Mouse (Mus musculus) cerebellum, adult 9-11 months (tissue): ENCODE results near the gene Gm8439.

Source experiments
- DNase-seq: peaks from one replicate; pipeline ENCODE4 v3.0.0; 2022

Gm8439 gene

GRCm38 (mm10) chr4:120613691-120614329, 25.3 kb downstream of the Gm8439 start:
- peak; percentile 97 for DNase-seq

GRCm38 (mm10) chr4:120614644-120615043, 26.1 kb downstream of the Gm8439 start:
- DNase-seq: peak; percentile 59

GRCm38 (mm10) chr4:120615528-120616081, 27.1 kb downstream of the Gm8439 start:
- peak; percentile 75 for DNase-seq

GRCm38 (mm10) chr4:120616199-120617025, 27.9 kb downstream of the Gm8439 start:
- DNase-seq: peak; percentile 86

- DNase-seq: no peak
Observed at GRCm38 (mm10) chr4:120627728-120628127, 39.2 kb downstream of the Gm8439 start.

DNA sequence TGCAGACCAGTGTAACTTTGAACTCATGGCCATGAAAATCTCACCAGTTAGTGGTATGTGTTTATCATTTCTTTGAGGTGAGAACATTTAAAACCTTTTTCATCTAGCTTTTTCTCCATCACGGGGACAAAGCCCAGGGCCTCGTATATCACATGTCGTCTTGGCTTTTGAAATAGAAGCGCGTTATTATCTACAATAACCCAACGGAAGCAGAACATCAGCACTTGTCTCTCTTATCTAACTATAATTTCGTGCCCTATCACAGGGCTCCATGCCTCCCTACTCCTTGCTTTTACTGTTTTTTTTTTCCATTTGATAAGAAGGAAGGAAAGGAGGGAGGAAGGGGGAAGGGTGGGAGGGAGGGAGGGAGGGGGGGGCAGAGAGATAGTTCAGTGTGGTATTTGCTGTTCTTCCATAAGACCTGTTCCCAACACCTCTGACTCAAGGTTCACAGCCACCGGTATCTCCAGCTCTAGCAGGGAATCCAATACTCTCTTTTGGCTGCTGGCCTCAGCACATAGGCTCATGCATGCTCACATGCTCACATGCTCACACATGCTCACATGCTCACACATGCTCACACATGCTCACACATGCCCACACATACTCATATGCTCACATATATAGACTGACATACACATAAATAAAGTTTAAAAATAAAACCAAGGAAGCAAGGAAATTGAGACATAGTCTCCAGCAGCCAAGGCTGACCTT, 41.8 kb downstream of the Gm8439 start:
- no peak for DNase-seq

DNA sequence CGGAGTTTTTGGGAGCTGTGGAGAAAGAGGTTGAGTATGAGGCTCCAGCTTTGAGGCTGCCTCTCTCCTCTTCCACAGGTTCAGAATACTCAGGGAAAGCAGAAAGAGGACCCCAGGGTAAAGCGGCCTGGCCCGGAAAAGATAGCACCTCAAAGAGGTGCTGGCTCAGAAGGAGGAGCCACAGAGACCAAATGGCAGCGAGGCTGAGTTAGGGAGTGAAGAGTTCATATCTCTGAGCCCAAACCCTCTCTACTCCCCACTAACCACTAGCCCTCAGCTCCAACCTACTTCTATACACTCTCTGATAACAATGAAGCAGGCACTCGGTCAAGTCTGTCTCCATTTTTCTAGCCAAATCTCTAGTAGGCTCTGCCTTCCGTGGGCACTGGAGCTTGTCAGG, 43.3 kb downstream of the Gm8439 start:
- no peak for DNase-seq

GRCm38 (mm10) chr4:120635351-120635750, 46.8 kb downstream of the Gm8439 start:
- DNase-seq: peak; percentile 66

- no peak for DNase-seq
Observed at GRCm38 (mm10) chr4:120641946-120642345, 53.4 kb downstream of the Gm8439 start.

- DNase-seq: no peak
Observed at GRCm38 (mm10) chr4:120643899-120644298, 55.4 kb downstream of the Gm8439 start.

GRCm38 (mm10) chr4:120649369-120650207, 61.0 kb downstream of the Gm8439 start:
- DNase-seq: peak; percentile 65

DNA sequence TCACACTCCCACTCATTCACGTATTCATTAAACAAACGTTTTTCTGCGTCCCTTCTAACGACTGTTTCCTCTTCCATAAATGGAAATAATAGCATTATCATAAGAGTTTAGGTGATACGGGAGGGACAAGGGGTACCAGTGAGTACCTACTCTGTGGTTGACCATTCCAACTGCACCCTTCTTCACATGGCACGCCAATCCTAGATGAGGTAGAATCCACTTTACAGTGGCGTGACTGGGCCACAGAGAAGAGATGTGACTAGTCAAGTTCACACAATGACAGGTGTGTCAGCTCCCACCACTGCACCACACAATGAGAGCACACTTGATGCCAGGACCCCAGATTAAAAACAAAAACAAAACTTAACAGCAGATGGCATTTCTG, 61.7 kb downstream of the Gm8439 start:
- peak; percentile 36 for DNase-seq

GRCm38 (mm10) chr4:120655898-120656297, 67.4 kb downstream of the Gm8439 start:
- no peak for DNase-seq
